Mouse (Mus musculus) ES-E14 (cell line): ENCODE results near the gene Cep55. TPM values are rescaled to one million over a fixed set of nuclear protein-coding genes. Genes with fewer than 3 reads are reported as not detected.

Experiments used
- DNase-seq: peaks from one replicate; pipeline ENCODE4 v3.0.0-alpha.2; 2013; ENCODE audit warnings: low read depth, low spot score
- H3K27ac ChIP-seq: 2 replicates; pipeline ENCODE4 v1.5.1; 2012; ENCODE audit warnings: low read depth, mild to moderate bottlenecking, low read length, moderate library complexity, mixed read lengths; ENCODE audit not compliant: poor library complexity, insufficient read depth, severe bottlenecking
- H3K36me3 ChIP-seq: 2 replicates; pipeline ENCODE4 v1.6.1; 2012; ENCODE audit warnings: mild to moderate bottlenecking, low read length, moderate library complexity, mixed read lengths; ENCODE audit not compliant: control insufficient read depth, poor library complexity, insufficient read depth, severe bottlenecking
- H3K4me1 ChIP-seq, 2 experiments: fragments of 150-350 bp in 1 of 2; sonication (generic) in 1 of 2; 2 replicates each; pipeline ENCODE4 v1.6.1; 2012; ENCODE audit warnings: low read length in 2 of 2, mild to moderate bottlenecking in 1 of 2, mixed read lengths in 1 of 2; ENCODE audit not compliant: control insufficient read depth in 2 of 2, insufficient read depth in 2 of 2, poor library complexity in 1 of 2
- H3K4me3 ChIP-seq, 2 experiments: fragments of 150-350 bp in 1 of 2; sonication (generic) in 1 of 2; 2 replicates each; pipeline ENCODE4 v1.5.1; 2012; ENCODE audit warnings: low read length in 2 of 2, low read depth in 1 of 2, mild to moderate bottlenecking in 1 of 2, mixed read lengths in 1 of 2; ENCODE audit not compliant: insufficient read depth in 1 of 2, poor library complexity in 1 of 2, severe bottlenecking in 1 of 2
- H3K9ac ChIP-seq: 2 replicates; pipeline ENCODE4 v1.6.1; 2012; ENCODE audit warnings: low read depth, mild to moderate bottlenecking, low read length, mixed read lengths; ENCODE audit not compliant: poor library complexity, insufficient read depth, severe bottlenecking
- H3K9me3 ChIP-seq: fragments of 150-350 bp; sonication (generic); 2 replicates; pipeline ENCODE4 v1.6.1; 2012; ENCODE audit warnings: low read depth, mild to moderate bottlenecking, low read length; ENCODE audit not compliant: control insufficient read depth, insufficient read depth
- CHD2 ChIP-seq: IDR thresholded peaks from 2 replicates; pipeline ENCODE4 v1.6.1; 2014; ENCODE audit warnings: mild to moderate bottlenecking, low read depth, low read length, inconsistent platforms
- HCFC1 ChIP-seq: IDR thresholded peaks from 2 replicates; pipeline ENCODE4 v1.6.1; 2012; ENCODE audit warnings: low read length, inconsistent platforms, borderline replicate concordance; ENCODE audit not compliant: insufficient read depth
- MAFK ChIP-seq: IDR thresholded peaks from 2 replicates; pipeline ENCODE4 v1.6.1; 2014; ENCODE audit warnings: mild to moderate bottlenecking, low read depth, low read length, inconsistent platforms; ENCODE audit not compliant: insufficient read depth
- ZC3H11A ChIP-seq: IDR thresholded peaks from 2 replicates; pipeline ENCODE4 v1.6.1; 2012; ENCODE audit warnings: low read depth, mild to moderate bottlenecking, inconsistent platforms, low read length, borderline replicate concordance
- ZNF384 ChIP-seq: IDR thresholded peaks from 2 replicates; pipeline ENCODE4 v1.6.1; 2012; ENCODE audit warnings: low read depth, low read length, inconsistent platforms
- in situ Hi-C, 2 experiments: fragments of 600-800 bp; cut with MboI; formaldehyde crosslinking; loops; one replicate each; pipeline ENCODE4 v1.15.1; 2025; ENCODE audit warnings: low sequenced_read_pairs in 2 of 2, inconsistent platforms in 1 of 2; ENCODE audit not compliant: unreplicated experiment in 2 of 2
- total RNA-seq: library from RNA; depleted of rRNA; stranded (reverse); fragments of 300-350 nt; gene quantifications from 2 replicates; pipeline ENCODE4 v1.2.3, GENCODE M21; 2012

The Cep55 gene
- total RNA-seq, 1 experiment, result 43.5 TPM

DNA sequence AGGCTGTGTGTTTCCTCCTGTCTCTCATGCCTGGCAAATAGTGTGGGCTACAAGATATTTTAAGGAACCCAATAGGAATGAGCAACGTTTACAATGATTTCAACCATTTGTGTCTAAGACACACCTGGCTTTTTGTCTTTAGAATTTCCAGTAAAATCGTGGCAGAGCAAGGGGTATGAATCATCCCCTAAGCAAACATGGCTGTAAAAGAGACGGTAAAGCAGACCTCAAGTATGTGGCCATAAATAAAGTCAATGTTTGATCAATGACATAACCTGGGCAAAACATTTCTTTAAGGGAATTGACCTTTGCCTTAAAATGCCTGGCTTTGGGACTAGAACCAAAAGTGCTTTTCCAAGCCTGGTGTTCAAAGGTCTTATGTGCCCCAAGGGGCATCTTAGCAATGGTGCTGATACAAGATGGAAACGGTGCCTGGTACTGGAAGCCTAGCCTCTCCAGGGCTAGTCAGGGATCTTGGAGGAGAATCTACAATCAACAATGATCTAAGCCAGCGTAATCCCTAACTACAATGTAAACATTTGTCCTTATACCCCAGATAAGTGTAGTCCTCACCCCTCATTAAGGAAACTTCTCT lies 28.2 kb downstream of the Cep55 start:
- Histone ChIP-seq H3K9ac (no peak overlapping the region), H3K4me3 (no peak overlapping the region), H3K9me3 (no peaks in the 10 kb centered on the region), H3K36me3 (no peaks in the 10 kb centered on the region), H3K4me1 (peaks cover 2 to 3% of the 10 kb centered on the region in 2 experiments; a peak in 2 of 4 replicates), H3K27ac (no peak overlapping the region)
- TF ChIP-seq HCFC1 (no peak), ZC3H11A (no peak), ZNF384 (no peak), CHD2 (no peak), MAFK (no peak)
- in situ Hi-C loops, result no loop called here
- no peak for DNase-seq

DNA sequence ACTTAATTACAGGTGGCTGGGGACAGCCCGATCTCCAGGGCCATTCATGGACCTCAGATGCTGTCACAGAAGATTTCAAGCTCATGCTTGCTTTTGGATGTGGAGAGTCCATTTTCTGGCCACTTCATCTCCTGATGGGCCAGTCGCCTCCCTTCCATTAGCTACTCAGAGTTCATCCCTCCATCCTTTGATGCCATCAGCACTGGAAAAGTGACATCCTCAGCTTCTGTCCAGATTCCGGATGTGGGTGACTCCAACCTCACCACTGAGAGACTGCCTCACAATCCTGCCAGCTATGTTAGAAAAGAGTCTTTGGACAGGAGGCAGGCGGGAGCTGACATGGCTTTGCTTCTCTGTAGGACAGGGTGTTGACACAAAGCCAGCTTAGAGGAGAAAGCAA lies 31.0 kb downstream of the Cep55 start:
- no peak for DNase-seq
- Histone ChIP-seq H3K4me1 (peaks cover 2 to 3% of the 10 kb centered on the region in 2 experiments; a peak in 2 of 4 replicates), H3K9me3 (no peaks in the 10 kb centered on the region), H3K27ac (no peak overlapping the region), H3K9ac (no peak overlapping the region), H3K36me3 (no peaks in the 10 kb centered on the region), H3K4me3 (no peak overlapping the region)
- TF ChIP-seq MAFK (no peak), ZNF384 (no peak), CHD2 (no peak), HCFC1 (no peak), ZC3H11A (no peak)
- in situ Hi-C loops, result no loop called here

DNA sequence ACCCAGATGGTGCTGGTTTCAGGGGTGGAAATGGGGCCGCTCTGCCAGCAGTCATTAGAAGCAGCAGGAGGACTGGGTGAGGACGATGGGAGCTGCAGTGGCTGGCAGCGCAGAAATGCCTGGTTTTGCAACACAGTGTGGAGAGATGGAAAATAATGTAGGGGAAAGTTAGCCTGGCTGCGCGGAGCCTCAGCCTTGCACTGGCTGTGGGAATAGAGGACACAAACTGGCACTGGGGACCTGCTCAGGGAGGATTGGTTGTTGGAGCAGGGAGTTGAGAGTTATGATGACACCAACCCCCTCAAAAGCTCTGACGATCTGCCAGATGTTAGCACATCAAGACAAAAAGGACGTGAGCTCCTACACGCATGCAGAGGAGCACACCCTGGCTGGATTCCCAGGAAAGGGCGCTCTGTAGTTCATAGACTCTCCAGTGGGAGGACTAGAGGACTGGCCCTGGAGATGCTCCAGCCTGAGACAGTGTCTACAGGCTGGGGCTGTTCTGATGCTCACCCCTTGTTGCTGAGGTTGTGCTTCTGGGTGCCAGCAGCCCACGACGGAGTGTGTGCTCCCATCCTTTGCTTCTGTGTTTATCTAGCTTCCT lies 32.2 kb downstream of the Cep55 start:
- in situ Hi-C loops, result no loop called here
- Histone ChIP-seq H3K9ac (peak overlapping the region; percentile 26; the same call in 1 of the 2 replicates), H3K4me3 (no peak overlapping the region), H3K9me3 (no peaks in the 10 kb centered on the region), H3K27ac (no peak overlapping the region), H3K4me1 (peaks cover 0 to 2% of the 10 kb centered on the region in 2 experiments; a peak in 1 of 4 replicates), H3K36me3 (no peaks in the 10 kb centered on the region)
- DNase-seq, result no peak
- TF ChIP-seq CHD2 (no peak), HCFC1 (no peak), ZC3H11A (no peak), ZNF384 (no peak), MAFK (no peak)

DNA sequence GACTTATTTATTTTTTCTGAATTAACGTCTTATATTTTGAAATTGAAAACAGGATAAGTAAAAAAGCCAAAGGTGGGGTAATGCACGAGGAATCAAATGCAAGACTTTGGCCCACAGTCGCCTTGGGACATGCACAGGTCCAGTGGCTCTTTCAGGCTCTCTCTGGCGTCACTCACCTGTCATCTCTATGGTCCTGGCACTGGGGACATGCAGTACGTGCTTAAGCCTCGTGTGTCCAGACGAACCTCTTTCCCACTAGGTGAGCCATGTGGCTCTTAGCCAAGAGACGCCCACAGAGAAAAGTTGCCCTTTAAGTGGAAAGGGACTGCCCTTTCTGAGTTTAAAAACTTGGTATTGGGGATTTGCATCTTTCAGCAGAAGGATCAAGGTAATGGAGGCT lies 34.5 kb downstream of the Cep55 start:
- H3K27ac ChIP-seq, result no peak overlapping the region
- H3K36me3 ChIP-seq, result no peaks in the 10 kb centered on the region
- H3K4me3 ChIP-seq, result no peak overlapping the region
- no peaks in the 10 kb centered on the region for H3K9me3 ChIP-seq
- no peak for DNase-seq
- no peak for TF ChIP-seq MAFK
- TF ChIP-seq ZNF384, result no peak
- TF ChIP-seq ZC3H11A, result no peak
- TF ChIP-seq CHD2, result no peak
- TF ChIP-seq HCFC1, result no peak
- in situ Hi-C loops, result no loop called here
- H3K4me1 ChIP-seq, result peaks cover 0 to 2% of the 10 kb centered on the region in 2 experiments; a peak in 1 of 4 replicates
- no peak overlapping the region for H3K9ac ChIP-seq
